Mouse (Mus musculus): ENCODE measurements around the gene Mmp9. TPM values are rescaled to one million over a fixed set of nuclear protein-coding genes. Genes with fewer than 3 reads are reported as not detected.

Mmp9 gene
- polyA plus RNA-seq, 1 experiment from 2014 or later, result 22.5 TPM

- 0 out of 2 replicates have a peak, but pooled peaks have one; percentile 1 for ATAC-seq
- H3K36me3 ChIP-seq (ENCODE audit: control insufficient read depth, insufficient read depth, low read length), result peaks cover 37% of the 10 kb centered on the region
- peak overlapping the region; percentile 100 for H3K27ac ChIP-seq (ENCODE audit: low read depth, low read length)
- peak overlapping the region; percentile 91 for H3K4me3 ChIP-seq (ENCODE audit: low read length)
- H3K9ac ChIP-seq (ENCODE audit: low read depth, low read length), result peak overlapping the region; percentile 95
- H3K27me3 ChIP-seq (replicated peaks; ENCODE audit: control insufficient read depth, insufficient read depth, low read length), result no peaks in the 10 kb centered on the region
- peaks cover 4% of the 10 kb centered on the region; the same call in 1 of the 2 replicates for H3K9me3 ChIP-seq (ENCODE audit: control insufficient read depth, low read length)
- H3K4me2 ChIP-seq (ENCODE audit: low read length), result peak overlapping the region; percentile 90
- WGBS, result 5% methylated on average over 37 of the region's 37 CpGs
- H3K4me1 ChIP-seq (ENCODE audit: control insufficient read depth, insufficient read depth, low read depth, low read length), result peaks cover 20% of the 10 kb centered on the region
These were observed 30.1 kb upstream of the Mmp9 start for GRCm38 (mm10) chr2:164910360-164911061.

GRCm38 (mm10) chr2:164911086-164912048 is 29.2 kb upstream of the Mmp9 start, which contains the start of gene Zfp335:
Gene Zfp335, minus strand, starts transcription at chr2:164911757.
- Histone ChIP-seq H3K4me2 (ENCODE audit: low read length) (peak within 1 kb of the TSS; percentile 90), H3K27me3 (replicated peaks; ENCODE audit: control insufficient read depth, insufficient read depth, low read length) (no peaks in the 10 kb centered on the region), H3K9ac (ENCODE audit: low read depth, low read length) (peak within 1 kb of the TSS; percentile 95), H3K9me3 (ENCODE audit: control insufficient read depth, low read length) (peaks cover under 1% of the 10 kb centered on the region; the same call in 1 of the 2 replicates), H3K27ac (ENCODE audit: low read depth, low read length) (peak within 1 kb of the TSS; percentile 100), H3K4me1 (ENCODE audit: control insufficient read depth, insufficient read depth, low read depth, low read length) (peaks cover 20% of the 10 kb centered on the region), H3K4me3 (ENCODE audit: low read length) (peak within 1 kb of the TSS; percentile 91), H3K36me3 (ENCODE audit: control insufficient read depth, insufficient read depth, low read length) (peaks cover 30% of the 10 kb centered on the region)
- peak; percentile 87 for ATAC-seq
- WGBS, result under 1% methylated on average over 71 of the region's 91 CpGs

GRCm38 (mm10) chr2:164912151-164912550 is 28.4 kb upstream of the Mmp9 start:
- H3K27ac ChIP-seq (ENCODE audit: low read depth, low read length), result peak overlapping the region; percentile 100
- 24% methylated on average over 12 of the region's 12 CpGs for WGBS
- peak overlapping the region; percentile 95 for H3K9ac ChIP-seq (ENCODE audit: low read depth, low read length)
- H3K9me3 ChIP-seq (ENCODE audit: control insufficient read depth, low read length), result no peaks in the 10 kb centered on the region
- H3K4me1 ChIP-seq (ENCODE audit: control insufficient read depth, insufficient read depth, low read depth, low read length), result peaks cover 20% of the 10 kb centered on the region
- H3K4me2 ChIP-seq (ENCODE audit: low read length), result peak overlapping the region; percentile 90
- no peaks in the 10 kb centered on the region for H3K27me3 ChIP-seq (replicated peaks; ENCODE audit: control insufficient read depth, insufficient read depth, low read length)
- peaks cover 22% of the 10 kb centered on the region for H3K36me3 ChIP-seq (ENCODE audit: control insufficient read depth, insufficient read depth, low read length)
- ATAC-seq, result 0 out of 2 replicates have a peak, but pooled peaks have one; percentile 3
- peak overlapping the region; percentile 91 for H3K4me3 ChIP-seq (ENCODE audit: low read length)

- Histone ChIP-seq H3K4me3 (ENCODE audit: low read length) (no peak overlapping the region), H3K4me2 (ENCODE audit: low read length) (no peak overlapping the region; the same call in 1 of the 2 replicates), H3K9ac (ENCODE audit: low read depth, low read length) (no peak overlapping the region), H3K27ac (ENCODE audit: low read depth, low read length) (no peak overlapping the region), H3K9me3 (ENCODE audit: control insufficient read depth, low read length) (no peaks in the 10 kb centered on the region), H3K27me3 (replicated peaks; ENCODE audit: control insufficient read depth, insufficient read depth, low read length) (no peaks in the 10 kb centered on the region), H3K36me3 (ENCODE audit: control insufficient read depth, insufficient read depth, low read length) (peaks cover 15% of the 10 kb centered on the region), H3K4me1 (ENCODE audit: control insufficient read depth, insufficient read depth, low read depth, low read length) (peaks cover 20% of the 10 kb centered on the region)
- no peak for ATAC-seq
- 88% methylated on average over 9 of the region's 9 CpGs for WGBS
These were observed 27.7 kb upstream of the Mmp9 start for GRCm38 (mm10) chr2:164912749-164913427.

- H3K27me3 ChIP-seq (replicated peaks; ENCODE audit: control insufficient read depth, insufficient read depth, low read length), result no peaks in the 10 kb centered on the region
- 98% methylated on average over 2 of the region's 2 CpGs for WGBS
These were observed 27.2 kb upstream of the Mmp9 start for GRCm38 (mm10) chr2:164913428-164913786.

GRCm38 (mm10) chr2:164916820-164917219 is 23.8 kb upstream of the Mmp9 start:
- H3K27me3 ChIP-seq (replicated peaks; ENCODE audit: control insufficient read depth, insufficient read depth, low read length), result no peaks in the 10 kb centered on the region
- no peak for ATAC-seq
- peaks cover 5% of the 10 kb centered on the region for H3K4me1 ChIP-seq (ENCODE audit: control insufficient read depth, insufficient read depth, low read depth, low read length)
- no peaks in the 10 kb centered on the region for H3K9me3 ChIP-seq (ENCODE audit: control insufficient read depth, low read length)
- no peak overlapping the region for H3K4me3 ChIP-seq (ENCODE audit: low read length)
- no peak overlapping the region for H3K9ac ChIP-seq (ENCODE audit: low read depth, low read length)
- H3K4me2 ChIP-seq (ENCODE audit: low read length), result no peak overlapping the region
- H3K27ac ChIP-seq (ENCODE audit: low read depth, low read length), result no peak overlapping the region
- peaks cover 5% of the 10 kb centered on the region; the same call in 1 of the 2 replicates for H3K36me3 ChIP-seq (ENCODE audit: control insufficient read depth, insufficient read depth, low read length)
- 93% methylated on average over 5 of the region's 5 CpGs for WGBS

More at GRCm38 (mm10) chr2:164913428-164913786, 27.2 kb upstream of the Mmp9 start:
- no peak for ATAC-seq
- no peak overlapping the region for H3K9ac ChIP-seq (ENCODE audit: low read depth, low read length)
- no peak overlapping the region for H3K4me2 ChIP-seq (ENCODE audit: low read length)
- H3K4me1 ChIP-seq (ENCODE audit: control insufficient read depth, insufficient read depth, low read depth, low read length), result peaks cover 20% of the 10 kb centered on the region
- H3K36me3 ChIP-seq (ENCODE audit: control insufficient read depth, insufficient read depth, low read length), result peaks cover 10% of the 10 kb centered on the region
- no peak overlapping the region for H3K4me3 ChIP-seq (ENCODE audit: low read length)
- H3K9me3 ChIP-seq (ENCODE audit: control insufficient read depth, low read length), result no peaks in the 10 kb centered on the region
- no peak overlapping the region for H3K27ac ChIP-seq (ENCODE audit: low read depth, low read length)

GRCm38 (mm10) chr2:164917371-164917770 is 23.2 kb upstream of the Mmp9 start:
- no peak overlapping the region for H3K4me3 ChIP-seq (ENCODE audit: low read length)
- no peaks in the 10 kb centered on the region for H3K27me3 ChIP-seq (replicated peaks; ENCODE audit: control insufficient read depth, insufficient read depth, low read length)
- no peaks in the 10 kb centered on the region for H3K9me3 ChIP-seq (ENCODE audit: control insufficient read depth, low read length)
- peaks cover 2% of the 10 kb centered on the region for H3K4me1 ChIP-seq (ENCODE audit: control insufficient read depth, insufficient read depth, low read depth, low read length)
- no peak overlapping the region for H3K27ac ChIP-seq (ENCODE audit: low read depth, low read length)
- no peak overlapping the region for H3K4me2 ChIP-seq (ENCODE audit: low read length)
- H3K9ac ChIP-seq (ENCODE audit: low read depth, low read length), result no peak overlapping the region
- ATAC-seq, result no peak
- 67% methylated on average over 10 of the region's 10 CpGs for WGBS
- H3K36me3 ChIP-seq (ENCODE audit: control insufficient read depth, insufficient read depth, low read length), result peaks cover 5% of the 10 kb centered on the region; the same call in 1 of the 2 replicates

GRCm38 (mm10) chr2:164918325-164918724 is 22.3 kb upstream of the Mmp9 start:
- Histone ChIP-seq H3K27me3 (replicated peaks; ENCODE audit: control insufficient read depth, insufficient read depth, low read length) (no peaks in the 10 kb centered on the region), H3K4me1 (ENCODE audit: control insufficient read depth, insufficient read depth, low read depth, low read length) (no peaks in the 10 kb centered on the region; the same call in 1 of the 2 replicates), H3K27ac (ENCODE audit: low read depth, low read length) (no peak overlapping the region), H3K36me3 (ENCODE audit: control insufficient read depth, insufficient read depth, low read length) (peaks cover 5% of the 10 kb centered on the region; the same call in 1 of the 2 replicates), H3K4me2 (ENCODE audit: low read length) (no peak overlapping the region), H3K4me3 (ENCODE audit: low read length) (no peak overlapping the region), H3K9ac (ENCODE audit: low read depth, low read length) (no peak overlapping the region), H3K9me3 (ENCODE audit: control insufficient read depth, low read length) (no peaks in the 10 kb centered on the region)
- 69% methylated on average over 4 of the region's 5 CpGs for WGBS
- ATAC-seq, result no peak

Measured in hindbrain, embryonic 16.5 days (tissue).